Mouse (Mus musculus): ENCODE measurements around the gene Doc2g.

Gene Doc2g

DNA sequence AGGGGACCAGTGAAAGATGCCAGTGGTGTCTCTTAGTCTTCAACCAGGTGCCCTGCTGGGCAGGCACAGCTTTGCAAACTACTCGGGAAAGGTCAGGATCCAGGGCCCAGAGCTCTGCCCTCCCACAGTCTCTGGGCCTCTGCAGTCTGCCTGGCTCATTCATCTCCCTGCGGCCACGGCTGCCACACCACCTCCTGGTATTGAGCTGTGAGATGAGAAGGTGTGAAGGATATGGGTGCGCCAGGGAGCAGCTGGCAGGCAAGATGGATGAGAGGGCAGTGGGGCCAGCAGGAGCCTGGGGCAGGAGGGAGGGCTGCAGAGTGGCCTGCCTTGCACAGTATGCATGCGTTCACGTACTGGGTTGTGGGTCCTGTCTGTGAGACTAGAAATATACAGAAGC lies 12.3 kb upstream of the Doc2g start:
- no peak for DNase-seq (ENCODE audit: low spot score in 2 of 2)

DNA sequence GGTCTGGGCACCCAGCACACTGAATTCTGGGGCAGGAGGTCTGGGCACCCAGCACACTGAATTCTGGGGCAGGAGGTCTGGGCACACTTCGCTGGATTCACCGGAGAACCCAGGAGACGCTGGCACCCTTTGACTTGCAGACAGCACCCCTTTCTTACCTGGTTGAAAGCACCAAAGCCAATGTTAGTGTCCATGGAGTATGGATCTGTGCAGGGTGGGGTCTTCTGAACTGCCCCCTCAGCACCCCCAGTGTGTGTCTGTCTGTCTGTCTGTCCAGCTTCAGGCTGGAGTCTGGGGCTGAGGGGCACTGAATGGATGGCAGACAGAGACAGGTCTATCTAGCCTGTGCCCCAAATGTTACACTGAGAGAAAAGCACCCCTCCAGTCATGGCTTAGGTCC lies 11.6 kb upstream of the Doc2g start:
- no peak for DNase-seq (ENCODE audit: low spot score in 2 of 2)

DNA sequence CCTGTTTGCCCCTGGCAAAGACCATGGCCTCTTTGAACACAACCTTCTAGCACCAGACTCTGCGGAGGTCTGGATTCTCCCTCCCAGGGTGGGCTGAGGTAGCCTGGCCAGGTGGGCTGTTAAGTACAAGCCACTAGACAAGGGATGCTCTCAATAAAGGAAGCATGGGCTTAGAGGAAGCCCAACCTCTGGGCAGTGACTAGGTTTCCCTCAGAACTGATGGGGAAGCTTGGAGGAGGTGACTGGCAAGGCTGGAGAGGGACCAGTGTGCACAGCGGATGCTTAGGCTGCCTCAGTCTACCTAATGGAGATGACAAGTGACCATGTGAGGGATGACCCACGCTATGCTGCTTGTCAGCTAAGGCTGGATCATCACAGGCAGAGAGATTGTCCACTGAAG lies 11.1 kb upstream of the Doc2g start:
- no peak for DNase-seq (ENCODE audit: low spot score in 2 of 2)

DNA sequence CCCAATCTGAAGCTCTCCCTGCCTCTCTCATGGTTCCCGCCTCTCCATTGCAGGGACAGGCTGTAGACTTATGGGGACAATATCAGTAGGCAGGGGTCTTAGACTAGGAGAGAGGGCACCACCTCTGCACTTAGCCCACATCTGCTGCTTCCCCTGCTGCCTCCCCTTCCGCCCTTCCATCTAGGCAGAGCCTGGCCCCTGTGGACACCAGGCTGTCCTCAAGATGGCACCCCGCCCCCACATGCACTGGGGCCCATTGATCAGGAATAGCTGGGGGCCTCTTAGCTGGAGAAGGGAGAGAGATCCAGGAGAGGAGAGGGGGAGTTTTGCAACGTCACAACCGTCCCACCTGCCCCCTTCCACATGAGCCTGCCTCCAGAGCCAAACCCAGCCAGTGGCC lies 10.7 kb upstream of the Doc2g start, which contains the start of gene Tbx10:
TSS of gene Tbx10 (plus strand) at position 337 of the 400 bp plus-strand sequence.
- no peak for DNase-seq (ENCODE audit: low spot score in 2 of 2)

DNA sequence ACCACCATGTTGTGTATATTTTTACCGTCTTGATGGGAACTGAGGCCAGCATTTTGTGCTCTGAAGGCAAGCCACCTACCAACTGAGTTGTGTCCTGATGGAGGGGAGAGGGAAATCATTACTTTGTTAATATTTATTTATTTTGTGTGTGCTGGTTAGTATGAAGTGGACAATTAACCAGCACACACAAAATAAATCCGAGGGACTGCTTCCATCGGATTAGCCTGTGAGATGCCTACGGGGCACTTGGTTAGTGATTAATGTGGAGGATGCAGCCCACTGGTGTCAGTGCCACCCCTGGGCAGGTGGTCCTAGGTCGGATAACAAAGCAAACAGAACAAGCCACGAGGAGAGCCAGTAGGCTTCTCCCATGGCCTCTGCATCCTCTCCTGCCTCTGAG lies 8.2 kb upstream of the Doc2g start:
- DNase-seq (ENCODE audit: low spot score in 2 of 2) = no peak

DNA sequence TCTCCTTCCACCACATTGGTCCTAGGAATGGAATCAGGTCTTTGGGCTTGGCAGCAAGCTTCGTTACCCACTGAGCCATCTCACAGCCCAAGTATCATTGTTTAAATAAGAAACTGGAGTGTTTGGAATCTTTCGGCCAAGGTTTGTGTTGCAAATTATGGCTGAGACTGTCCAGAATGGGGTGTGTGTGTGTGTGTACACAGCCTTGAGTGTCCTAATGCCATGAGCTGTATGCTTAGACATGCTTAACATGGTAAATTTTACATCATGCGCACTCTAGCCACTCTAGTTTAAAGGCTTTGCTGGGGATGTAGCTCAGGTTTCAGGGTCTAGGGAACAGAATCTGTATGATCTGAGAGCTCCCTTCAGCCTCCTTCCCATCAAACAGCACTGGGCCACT lies 7.6 kb upstream of the Doc2g start:
- DNase-seq (ENCODE audit: low spot score in 2 of 2) = no peak

DNA sequence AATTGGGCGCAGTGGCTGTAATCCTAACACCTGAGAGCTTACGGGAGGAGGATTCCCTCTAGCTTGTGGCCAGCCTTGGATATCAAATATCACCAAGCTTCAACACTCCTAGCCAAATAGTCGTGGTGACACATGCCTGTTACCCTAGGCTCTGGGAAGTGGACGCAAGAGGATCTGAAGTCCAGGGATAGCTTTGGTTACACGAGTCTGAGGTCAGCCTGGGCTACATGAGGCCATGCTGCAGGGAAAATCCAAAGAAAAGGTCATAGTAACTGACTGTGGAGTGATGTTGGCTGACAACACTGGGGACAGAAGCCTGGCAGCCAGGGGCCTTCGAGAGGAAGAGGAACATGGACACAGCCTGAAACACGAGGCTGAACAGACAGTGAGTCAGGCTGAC lies 7.0 kb upstream of the Doc2g start:
- no peak for DNase-seq (ENCODE audit: low spot score in 2 of 2)

DNA sequence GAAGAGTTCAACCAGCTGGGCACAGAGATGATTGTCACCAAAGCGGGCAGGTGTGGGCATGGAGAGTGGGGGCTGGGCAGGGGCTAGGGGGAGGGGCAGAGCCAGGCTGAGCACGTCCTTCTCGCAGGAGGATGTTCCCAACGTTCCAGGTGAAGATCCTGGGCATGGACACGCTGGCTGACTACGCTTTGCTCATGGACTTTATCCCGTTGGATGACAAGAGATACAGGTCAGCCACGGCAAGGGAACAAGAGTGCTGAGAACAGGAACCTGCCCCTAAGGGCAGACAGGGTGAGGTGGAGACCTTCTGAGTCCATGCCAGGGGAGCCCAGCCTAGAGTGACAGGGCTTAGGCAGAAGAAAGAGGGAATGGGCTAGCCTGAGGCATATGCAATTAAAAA lies 6.4 kb upstream of the Doc2g start:
- DNase-seq (ENCODE audit: low spot score in 2 of 2) = no peak

DNA sequence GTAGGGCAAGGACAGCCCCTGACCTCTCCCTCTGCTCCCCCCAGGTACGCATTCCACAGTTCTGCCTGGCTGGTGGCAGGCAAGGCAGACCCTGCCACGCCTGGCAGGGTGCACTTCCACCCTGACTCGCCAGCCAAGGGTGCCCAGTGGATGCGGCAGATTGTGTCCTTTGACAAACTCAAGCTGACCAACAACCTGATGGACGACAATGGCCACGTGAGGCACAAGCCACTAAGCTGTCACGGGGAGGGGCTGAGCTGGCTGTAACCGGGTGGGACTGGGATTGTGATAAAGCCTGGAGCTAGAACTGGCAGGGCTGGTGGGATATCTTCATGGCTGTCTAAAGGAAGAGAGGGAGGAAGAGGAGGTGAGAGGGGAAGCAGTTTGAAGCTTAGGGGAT lies 5.9 kb upstream of the Doc2g start:
- DNase-seq (ENCODE audit: low spot score in 2 of 2) = no peak

DNA sequence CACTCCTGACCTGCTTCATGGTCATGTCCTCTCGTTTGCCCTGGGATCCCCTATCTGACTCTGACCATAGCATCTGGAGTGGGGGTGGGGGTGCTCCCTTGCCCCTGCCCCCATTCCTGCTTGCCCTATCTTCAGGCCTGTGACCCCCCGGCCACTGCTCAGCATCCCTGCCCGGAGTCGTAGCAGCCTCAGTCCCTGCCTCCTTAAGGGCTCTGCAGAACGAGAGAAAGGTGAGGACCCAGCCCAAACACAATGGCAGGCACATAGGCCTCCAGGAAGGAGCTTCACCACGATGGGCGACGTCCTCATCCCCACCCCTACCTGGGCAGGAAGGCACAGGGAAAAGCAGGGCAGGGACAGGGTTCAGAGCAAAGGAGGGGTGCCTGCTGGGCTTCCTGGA lies 4.8 kb upstream of the Doc2g start:
- no peak for DNase-seq (ENCODE audit: low spot score in 2 of 2)

DNA sequence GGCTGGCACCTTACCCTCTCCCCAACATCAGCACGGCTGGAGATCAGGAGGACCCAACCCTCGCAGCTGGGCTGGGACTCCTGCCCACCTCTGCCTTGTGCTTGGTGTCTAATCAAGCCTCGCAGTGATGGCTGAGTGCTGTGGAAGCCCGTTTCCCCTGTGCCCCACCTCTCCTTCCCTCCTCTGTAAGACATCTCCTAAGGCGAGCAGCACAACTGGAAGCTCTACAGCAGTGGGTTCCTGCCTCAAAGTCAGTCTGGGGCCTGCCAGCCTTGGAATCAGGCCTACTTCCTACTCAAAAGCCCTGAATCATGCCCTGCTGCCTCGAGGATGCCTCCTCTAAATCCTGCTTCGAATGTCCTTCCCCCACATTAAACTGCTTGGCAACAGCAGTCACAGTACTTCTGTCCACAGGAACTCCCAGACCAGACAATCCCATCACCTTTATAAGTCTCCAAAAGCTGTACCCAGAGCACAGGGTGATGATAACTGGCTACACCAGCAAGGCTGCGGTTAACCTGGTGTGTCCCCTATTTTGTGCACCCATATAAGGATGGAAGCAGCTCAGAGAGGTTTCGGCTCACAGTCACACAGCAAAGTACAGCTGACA lies 3.9 kb upstream of the Doc2g start:
- no peak for DNase-seq (ENCODE audit: low spot score in 2 of 2)

DNA sequence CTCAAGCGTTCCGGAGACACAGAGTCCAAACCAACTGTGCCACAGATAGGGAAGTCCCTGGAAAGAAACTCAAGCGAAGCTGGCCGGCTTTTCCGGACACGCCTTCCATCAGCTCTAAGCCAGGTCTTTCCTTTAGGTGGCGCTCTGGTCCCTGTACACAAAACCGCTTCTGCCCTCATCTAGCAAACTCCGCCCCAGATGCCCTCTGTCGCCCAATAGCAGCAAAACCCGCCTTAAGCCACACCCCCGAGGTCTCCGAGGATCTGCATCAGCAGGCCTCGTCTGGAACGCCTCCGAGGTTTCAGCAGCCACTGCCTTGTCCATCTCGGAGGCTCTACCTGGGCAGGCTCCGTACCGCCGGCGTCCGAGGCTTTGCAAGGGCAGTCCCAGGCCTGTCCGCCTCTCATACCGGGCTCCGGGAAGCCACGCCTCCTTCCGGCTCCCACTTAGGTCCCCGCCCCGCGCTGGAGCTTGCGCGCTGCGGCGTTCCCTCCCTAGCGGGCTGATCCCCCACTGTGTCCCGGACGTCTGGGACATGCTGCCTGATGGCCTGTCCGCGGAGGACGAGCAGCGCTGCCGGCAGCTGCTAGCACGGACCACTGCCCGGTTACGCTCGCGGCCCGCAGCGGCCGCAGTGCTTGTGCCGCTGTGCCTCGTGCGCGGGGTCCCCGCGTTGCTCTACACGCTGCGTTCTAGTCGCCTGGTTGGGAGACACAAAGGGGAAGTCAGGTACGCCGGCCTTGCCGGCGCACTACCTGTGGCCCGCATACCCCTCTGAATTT lies 2.8 kb upstream of the Doc2g start, which contains the start of the genes Nudt8 and Gm49405:
TSS of gene Nudt8 (plus strand) at position 462 of the 782 bp plus-strand sequence.
TSS of gene Gm49405 (plus strand) at position 508 of the 782 bp plus-strand sequence.
- DNase-seq (ENCODE audit: low spot score in 2 of 2) = peak; percentile 82 to 91

DNA sequence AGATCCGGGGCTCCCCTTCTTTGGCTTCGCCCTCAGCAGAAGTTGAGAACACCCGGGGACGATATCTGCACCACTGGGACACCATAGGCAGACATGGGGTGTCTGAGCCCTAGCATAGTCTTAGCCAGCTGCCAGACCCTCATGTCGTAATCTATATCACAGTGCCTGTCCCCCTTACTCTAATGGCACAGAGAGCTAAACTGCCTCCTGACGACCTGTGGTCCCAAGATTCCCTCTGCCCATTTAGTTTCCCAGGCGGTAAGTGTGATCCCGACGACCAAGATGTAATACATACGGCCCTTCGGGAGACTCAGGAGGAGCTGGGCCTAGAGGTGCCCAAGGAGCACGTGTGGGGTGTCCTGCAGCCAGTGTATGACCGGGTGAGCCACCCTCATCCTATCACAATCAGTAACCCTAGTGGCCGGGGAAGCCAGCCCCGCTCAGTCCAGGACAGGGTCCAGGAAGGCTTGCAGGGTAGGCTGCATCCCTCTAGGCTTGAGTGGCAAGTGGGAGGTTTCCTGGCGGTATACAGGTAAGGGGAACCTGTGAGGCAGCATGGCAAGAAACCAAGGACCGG lies 2.1 kb upstream of the Doc2g start:
- no peak for DNase-seq (ENCODE audit: low spot score in 2 of 2)

DNA sequence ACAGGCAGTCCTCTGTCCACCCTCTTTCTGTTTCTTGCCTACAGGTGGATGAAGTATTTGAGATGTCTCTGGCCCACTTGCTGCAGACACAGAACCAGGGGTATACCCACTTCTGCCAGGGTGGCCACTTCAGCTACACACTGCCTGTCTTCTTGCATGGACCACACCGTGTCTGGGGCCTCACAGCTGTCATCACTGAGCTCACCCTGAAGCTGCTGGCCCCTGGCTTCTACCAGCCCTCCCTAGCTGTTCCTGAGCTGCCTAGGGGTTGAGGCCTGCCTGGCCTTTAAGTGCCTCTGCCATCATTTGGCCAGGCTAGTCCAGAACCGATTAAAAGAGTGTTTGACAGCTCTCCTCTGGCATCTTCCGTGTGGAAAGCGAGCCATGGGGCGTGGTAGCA lies 1.4 kb upstream of the Doc2g start:
- no peak for DNase-seq (ENCODE audit: low spot score in 2 of 2)

DNA sequence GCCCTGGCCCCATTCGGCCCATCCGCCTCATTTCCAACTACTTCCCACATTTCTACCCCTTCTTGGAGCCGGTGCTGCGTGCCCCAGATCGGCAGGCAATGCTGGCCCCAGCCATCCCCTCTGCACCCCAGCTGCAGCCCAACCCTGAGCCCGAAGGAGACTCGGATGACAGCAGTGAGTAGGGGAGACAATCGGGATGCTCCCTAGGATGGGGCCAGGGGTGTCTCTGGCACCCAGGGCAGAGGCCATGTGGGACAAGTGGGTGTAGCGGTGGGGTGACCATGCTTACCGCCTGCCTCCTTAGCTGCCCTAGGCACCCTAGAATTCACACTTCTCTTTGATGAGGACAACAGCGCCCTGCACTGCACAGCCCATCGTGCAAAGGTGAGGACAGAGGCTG lies 528 bp downstream of the Doc2g start:
- no peak for DNase-seq (ENCODE audit: low spot score in 2 of 2)

DNA sequence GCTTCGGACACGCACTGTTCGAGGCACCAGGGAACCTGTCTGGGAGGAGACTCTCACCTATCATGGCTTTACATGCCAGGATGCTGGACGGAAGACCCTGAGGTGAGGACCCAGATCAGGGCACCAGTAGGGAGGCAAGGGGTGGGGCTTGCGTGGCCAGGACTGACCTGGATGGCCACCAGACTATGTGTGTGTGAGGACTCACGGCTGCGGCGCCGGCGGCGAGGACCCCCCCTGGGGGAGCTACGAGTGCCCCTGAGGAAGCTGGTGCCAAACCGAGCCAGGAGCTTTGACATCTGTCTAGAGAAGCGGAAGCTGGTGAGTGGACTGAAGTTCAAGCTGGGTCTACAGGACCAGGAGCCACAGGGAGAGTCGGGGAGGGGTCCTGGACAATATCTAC lies 1.2 kb downstream of the Doc2g start:
- no peak for DNase-seq (ENCODE audit: low spot score in 2 of 2)

DNA sequence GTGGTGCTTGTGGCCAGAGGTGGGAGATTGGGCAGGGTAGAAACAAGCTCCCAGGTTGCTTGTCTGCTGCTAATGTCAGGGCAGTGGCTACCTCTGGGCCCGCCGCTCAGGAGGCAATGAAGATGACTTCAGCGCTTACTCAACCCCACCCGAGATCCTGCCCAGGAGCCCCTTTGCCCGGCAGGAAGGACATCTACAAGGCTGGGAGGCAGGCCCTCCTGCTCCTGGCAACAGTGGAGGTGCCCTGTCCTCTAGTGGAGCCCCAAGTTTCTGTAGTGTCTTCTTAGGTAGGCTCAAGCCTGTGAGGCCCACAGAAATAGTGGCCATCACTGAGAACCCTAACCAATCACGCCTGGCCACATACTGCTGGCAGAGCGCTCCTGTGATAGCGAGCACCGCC lies 2.0 kb downstream of the Doc2g start:
- DNase-seq (ENCODE audit: low spot score in 2 of 2) = no peak

DNA sequence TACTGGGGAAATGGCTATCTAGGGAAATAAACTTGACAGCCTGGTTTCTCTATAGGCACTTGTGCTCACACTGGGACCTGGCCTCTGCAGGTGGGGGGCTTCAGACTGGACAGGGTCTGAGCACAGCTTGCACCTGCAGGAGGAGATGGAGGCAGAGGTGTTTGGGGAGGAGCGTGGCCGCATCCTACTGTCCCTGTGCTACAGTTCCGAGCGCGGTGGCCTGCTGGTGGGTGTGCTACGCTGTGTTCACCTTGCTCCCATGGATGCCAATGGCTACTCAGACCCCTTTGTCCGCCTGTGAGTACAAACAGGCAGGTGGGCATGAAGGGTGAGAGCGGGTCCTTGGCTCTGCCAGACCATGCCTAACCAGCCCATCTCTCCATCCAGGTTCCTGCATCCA lies 2.9 kb downstream of the Doc2g start:
- no peak for DNase-seq (ENCODE audit: low spot score in 2 of 2)

DNA sequence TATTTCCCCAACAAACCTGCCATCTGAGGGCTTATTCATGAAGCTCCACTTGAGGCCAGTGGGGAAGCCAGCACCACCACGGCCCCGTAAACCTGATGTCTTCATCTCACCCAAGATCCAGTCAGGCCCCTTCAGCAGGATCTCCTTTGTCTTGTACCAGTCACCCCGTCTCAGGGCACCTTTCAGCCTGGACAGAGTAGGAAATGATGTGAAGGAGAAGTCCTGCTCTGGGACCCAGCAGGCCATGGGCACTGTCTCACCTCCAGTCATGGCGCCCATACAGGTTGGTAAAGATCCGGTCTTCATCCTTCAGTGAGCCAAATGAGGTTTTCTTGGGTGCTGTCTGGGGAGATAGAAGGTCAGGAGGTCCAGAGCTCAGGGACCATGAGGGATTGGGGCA lies 8.0 kb downstream of the Doc2g start:
- no peak for DNase-seq (ENCODE audit: low spot score in 2 of 2)

DNA sequence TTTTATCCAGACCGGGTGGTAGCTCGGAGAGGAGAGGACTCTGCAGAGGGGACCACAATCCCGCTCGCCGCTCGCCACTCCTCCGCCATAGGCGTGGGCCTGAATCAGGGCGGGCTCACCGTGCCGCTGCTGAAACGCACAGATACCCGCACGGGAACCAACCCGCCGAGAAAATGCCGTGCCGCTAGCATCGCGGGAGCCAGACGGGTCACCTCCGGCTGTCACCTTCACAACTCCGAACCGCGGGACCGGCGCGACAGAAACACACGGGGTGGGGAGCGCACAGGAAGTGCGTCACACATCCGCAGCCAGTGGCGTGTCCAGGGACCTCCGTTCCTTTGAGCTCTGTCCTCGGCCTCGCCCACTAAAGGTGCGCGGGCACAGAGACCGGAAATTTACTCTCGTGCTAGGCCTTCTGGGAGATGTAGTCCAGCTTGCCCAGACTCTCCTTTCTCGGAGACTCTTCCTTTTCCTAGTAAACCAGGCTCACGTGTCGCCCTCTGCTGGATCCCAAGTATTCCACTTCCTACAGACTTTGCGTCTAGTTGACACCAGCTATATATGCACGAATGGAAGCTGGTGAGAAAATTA lies 9.4 kb downstream of the Doc2g start, which contains the start of gene Ndufv1:
TSS of gene Ndufv1 (minus strand) at position 375 of the 591 bp plus-strand sequence.
- peak; percentile 90 to 93 for DNase-seq (ENCODE audit: low spot score in 2 of 2)

DNA sequence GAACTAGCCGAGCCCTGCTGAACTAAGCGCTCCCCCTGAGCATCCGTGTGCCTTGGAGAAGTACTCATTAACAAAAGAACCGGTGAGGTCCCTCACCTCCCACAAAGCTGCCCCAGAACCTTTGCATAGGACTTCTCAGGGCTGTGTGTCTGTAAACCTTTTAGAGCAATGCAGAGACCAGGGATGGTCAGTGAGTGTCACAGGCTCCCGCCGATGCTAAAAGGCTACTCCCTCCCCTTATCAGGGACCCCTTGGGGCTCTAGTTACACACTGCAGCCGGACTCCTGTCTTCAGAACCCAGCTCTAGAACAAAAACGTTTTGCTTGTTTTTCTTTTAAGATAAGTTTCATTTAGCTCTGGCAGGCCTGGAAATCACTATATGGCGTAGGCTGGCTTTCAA lies 10.0 kb downstream of the Doc2g start:
- DNase-seq (ENCODE audit: low spot score in 2 of 2) = no peak

DNA sequence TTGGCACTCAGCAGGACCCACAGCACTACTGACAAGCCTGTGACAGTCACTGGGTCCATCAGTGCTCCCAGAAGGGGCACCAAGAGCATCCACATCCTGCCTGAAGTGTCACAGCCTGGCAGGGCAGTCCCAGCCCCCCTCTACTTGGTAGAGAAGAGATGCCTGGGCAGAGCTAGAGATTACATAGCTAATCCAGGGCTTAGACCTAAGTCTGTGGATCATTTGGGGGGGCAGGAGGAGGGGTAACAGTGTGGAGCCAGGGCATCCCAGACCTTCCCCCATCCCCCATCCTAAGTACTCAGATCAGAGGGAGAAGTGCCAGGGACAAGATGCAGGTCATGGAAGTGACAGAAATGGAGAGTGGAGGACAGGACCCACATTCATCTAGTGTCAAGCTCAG lies 11.7 kb downstream of the Doc2g start:
- DNase-seq (ENCODE audit: low spot score in 2 of 2) = no peak

DNA sequence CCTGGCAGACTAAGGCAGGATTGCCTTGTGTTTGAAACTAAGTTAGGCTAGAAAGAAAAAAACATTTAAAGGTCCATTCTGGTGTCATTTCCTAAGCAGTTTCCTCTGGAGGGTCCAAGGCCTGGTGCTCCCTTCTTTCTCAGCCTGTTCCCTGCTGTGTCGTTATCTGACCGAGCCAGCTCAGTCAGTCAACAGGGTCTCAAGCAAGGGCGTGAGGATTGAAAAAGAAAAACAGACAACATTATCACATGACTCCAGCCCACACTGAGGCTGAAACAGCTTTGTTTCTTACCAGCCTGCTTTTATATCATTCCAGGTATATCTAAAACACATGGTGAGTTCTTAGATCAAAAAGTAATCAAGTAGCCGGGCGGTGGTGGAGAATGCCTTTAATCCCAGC lies 12.5 kb downstream of the Doc2g start:
- no peak for DNase-seq (ENCODE audit: low spot score in 2 of 2)
